Mouse (Mus musculus) megakaryocyte, embryonic 14.5 days (primary cell): ENCODE measurements at regions not wholly inside any gene's neighbourhood (a gene's known extent, or its start where the extent isn't known, plus 50 kb on each side); places are given as distances from the start of the nearest gene placed in this dataset.

Experiments used
- H3K27me3 ChIP-seq: replicated peaks from 2 replicates; pipeline ENCODE3; 2012; ENCODE audit warnings: inconsistent platforms
- H3K36me3 ChIP-seq: replicated peaks from 2 replicates; pipeline ENCODE3; 2012; ENCODE audit warnings: low read length, inconsistent platforms, mixed read lengths
- H3K4me1 ChIP-seq: 2 replicates; pipeline ENCODE4 v1.6.1; 2012; ENCODE audit warnings: inconsistent platforms
- H3K4me3 ChIP-seq: replicated peaks from 2 replicates; pipeline ENCODE3; 2012; ENCODE audit warnings: moderate library complexity, mild to moderate bottlenecking, inconsistent platforms
- H3K9me3 ChIP-seq: 2 replicates; pipeline ENCODE4 v1.6.1; 2012; ENCODE audit warnings: inconsistent platforms
- FLI1 ChIP-seq: IDR thresholded peaks from 2 replicates; pipeline ENCODE4 v1.6.1; 2012; ENCODE audit warnings: low read length, inconsistent platforms, mixed read lengths
- GATA1 ChIP-seq: IDR thresholded peaks from 3 replicates; pipeline ENCODE4 v1.6.1; 2012; ENCODE audit warnings: mixed read lengths, low read length, inconsistent platforms, borderline replicate concordance

- Histone ChIP-seq H3K4me3 (no peak overlapping the region), H3K9me3 (peaks cover 14% of the 10 kb centered on the region), H3K4me1 (no peaks in the 10 kb centered on the region), H3K27me3 (peaks cover 31% of the 10 kb centered on the region), H3K36me3 (no peaks in the 10 kb centered on the region)
- no peak for TF ChIP-seq GATA1
Measured at GRCm38 (mm10) chr4:45591405-45592315, 59.4 kb upstream of the Shb start.

- no peak for TF ChIP-seq FLI1
- H3K4me1 ChIP-seq, result no peaks in the 10 kb centered on the region
- no peak overlapping the region for H3K4me3 ChIP-seq
- peaks cover 38% of the 10 kb centered on the region for H3K27me3 ChIP-seq
- no peaks in the 10 kb centered on the region for H3K36me3 ChIP-seq
- peaks cover 14% of the 10 kb centered on the region for H3K9me3 ChIP-seq
Measured at GRCm38 (mm10) chr4:45590836-45591235, 58.6 kb upstream of the Shb start.

DNA sequence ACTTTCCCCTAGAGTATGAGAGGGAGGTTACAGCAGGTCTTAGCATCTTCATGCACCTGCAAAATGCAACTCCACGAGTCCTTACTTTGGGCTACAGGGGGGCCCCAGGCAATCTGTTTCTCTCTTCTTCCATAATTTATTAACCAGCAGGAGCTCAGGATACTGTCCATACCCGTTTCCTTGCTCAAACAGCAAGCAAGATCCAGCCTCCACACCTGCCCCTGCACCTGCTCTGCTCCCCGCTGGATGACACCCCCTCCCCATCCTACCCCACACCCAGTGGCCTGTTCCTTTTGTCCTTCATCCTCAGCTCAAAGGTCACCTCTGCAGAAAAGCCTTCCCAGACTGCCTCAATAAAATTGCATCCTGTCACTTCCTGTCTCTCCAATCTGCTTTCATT, 56.1 kb upstream of the Shb start:
- Histone ChIP-seq H3K27me3 (peaks cover 59% of the 10 kb centered on the region), H3K4me3 (no peak overlapping the region), H3K4me1 (no peaks in the 10 kb centered on the region), H3K36me3 (no peaks in the 10 kb centered on the region), H3K9me3 (peaks cover 6% of the 10 kb centered on the region)
- no peak for TF ChIP-seq GATA1
- no peak for TF ChIP-seq FLI1

- Histone ChIP-seq H3K4me1 (no peaks in the 10 kb centered on the region), H3K27me3 (peaks cover 54% of the 10 kb centered on the region), H3K36me3 (no peaks in the 10 kb centered on the region), H3K4me3 (no peak overlapping the region), H3K9me3 (peaks cover 6% of the 10 kb centered on the region)
- TF ChIP-seq GATA1 (no peak), FLI1 (no peak)
Measured at GRCm38 (mm10) chr4:45587202-45587601, 54.9 kb upstream of the Shb start.

DNA sequence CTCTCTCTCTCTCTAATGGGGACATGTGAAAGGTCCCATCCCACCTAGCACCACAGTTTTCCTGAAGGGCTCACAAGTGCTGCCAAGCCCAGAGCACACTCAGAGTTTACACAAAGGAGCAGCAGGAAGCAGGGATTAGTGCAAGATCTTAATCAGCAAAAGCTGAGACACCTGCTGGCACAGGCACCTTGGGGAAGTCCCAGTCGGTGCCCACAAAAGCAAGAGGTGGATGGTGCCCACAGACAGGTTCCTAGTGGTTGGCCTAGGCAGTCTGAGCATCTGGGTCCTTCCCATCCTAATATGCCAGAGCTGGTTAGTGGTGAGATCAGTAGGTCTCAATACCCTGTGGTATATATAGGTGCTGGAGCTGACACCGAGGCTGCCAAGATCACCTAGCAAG, 54.0 kb upstream of the Shb start:
- H3K36me3 ChIP-seq, result no peaks in the 10 kb centered on the region
- no peak overlapping the region for H3K4me3 ChIP-seq
- peaks cover 11% of the 10 kb centered on the region for H3K9me3 ChIP-seq
- no peaks in the 10 kb centered on the region for H3K4me1 ChIP-seq
- peaks cover 47% of the 10 kb centered on the region for H3K27me3 ChIP-seq
- TF ChIP-seq GATA1 (no peak), FLI1 (no peak)

GRCm38 (mm10) chr4:45585188-45585820, 53.0 kb upstream of the Shb start:
- Histone ChIP-seq H3K4me3 (no peak overlapping the region), H3K36me3 (no peaks in the 10 kb centered on the region), H3K4me1 (no peaks in the 10 kb centered on the region; the same call in 1 of the 2 replicates), H3K27me3 (peaks cover 50% of the 10 kb centered on the region), H3K9me3 (peaks cover 16% of the 10 kb centered on the region)
- TF ChIP-seq GATA1, result no peak
- TF ChIP-seq FLI1, result no peak

- no peaks in the 10 kb centered on the region; the same call in 1 of the 2 replicates for H3K4me1 ChIP-seq
- H3K4me3 ChIP-seq, result no peak overlapping the region
- peaks cover 45% of the 10 kb centered on the region for H3K27me3 ChIP-seq
- H3K36me3 ChIP-seq, result no peaks in the 10 kb centered on the region
- TF ChIP-seq GATA1, result no peak
- TF ChIP-seq FLI1, result no peak
- peaks cover 16% of the 10 kb centered on the region for H3K9me3 ChIP-seq
Measured at GRCm38 (mm10) chr4:45583966-45584365, 51.7 kb upstream of the Shb start.

DNA sequence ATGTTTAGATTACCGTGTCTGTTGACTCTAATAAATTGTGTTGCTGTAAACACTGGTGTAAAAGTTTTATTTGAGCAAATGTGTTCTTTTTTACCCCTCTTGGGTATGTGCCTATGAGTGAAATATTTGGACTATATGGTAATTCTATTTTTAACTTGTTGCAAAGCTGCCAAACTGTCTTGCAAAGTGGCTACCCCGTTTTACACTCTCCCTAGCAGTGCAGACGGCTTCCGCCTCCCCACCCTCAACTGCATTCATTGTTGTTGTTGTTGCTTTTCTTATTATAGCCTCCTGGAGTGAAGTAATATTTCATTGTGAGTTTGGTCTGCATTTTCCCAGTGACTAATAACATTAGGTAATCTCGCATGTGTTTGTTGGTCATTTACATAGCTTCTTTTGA, 50.2 kb upstream of the Shb start:
- Histone ChIP-seq H3K4me3 (no peak overlapping the region), H3K4me1 (no peaks in the 10 kb centered on the region; the same call in 1 of the 2 replicates), H3K36me3 (no peaks in the 10 kb centered on the region), H3K9me3 (peaks cover 13% of the 10 kb centered on the region), H3K27me3 (peaks cover 44% of the 10 kb centered on the region)
- no peak for TF ChIP-seq FLI1
